Mouse (Mus musculus) stomach, embryonic 15.5 days (tissue): Measurements from ENCODE around the gene Pdpk1. TPM values are rescaled to one million over a fixed set of nuclear protein-coding genes. Genes with fewer than 3 reads are reported as not detected.
"Not testable (repeated sequence)": the region's sequence is repeated elsewhere in the genome, so short reads cannot be mapped to it uniquely, and the experiment has no call there.

Source experiments
- ATAC-seq: fragments of 200-750 bp; cut with Nextera tagmentation; 2 replicates; pipeline ENCODE4 v1.8.0; 2017; ENCODE audit warnings: low read depth, moderate number of reproducible peaks, moderate TSS enrichment; ENCODE audit not compliant: insufficient read depth, low FRiP score
- H3K27ac ChIP-seq: fragments of 300-500 bp; sonication (generic); 2 replicates; pipeline ENCODE4 v1.5.1; 2015; ENCODE audit warnings: mild to moderate bottlenecking, inconsistent platforms
- H3K27me3 ChIP-seq: fragments of 300-500 bp; sonication (generic); replicated peaks from 2 replicates; pipeline ENCODE4 v1.6.1; 2015; ENCODE audit warnings: inconsistent platforms
- H3K36me3 ChIP-seq: fragments of 300-500 bp; sonication (generic); 2 replicates; pipeline ENCODE4 v1.6.1; 2015; ENCODE audit warnings: inconsistent platforms
- H3K4me1 ChIP-seq: fragments of 300-500 bp; sonication (generic); 2 replicates; pipeline ENCODE4 v1.6.1; 2015; ENCODE audit warnings: inconsistent platforms
- H3K4me2 ChIP-seq: fragments of 300-500 bp; sonication (generic); 2 replicates; pipeline ENCODE4 v1.6.1; 2015; ENCODE audit warnings: mild to moderate bottlenecking, inconsistent platforms
- H3K4me3 ChIP-seq: fragments of 300-500 bp; sonication (generic); replicated peaks from 2 replicates; pipeline ENCODE4 v1.5.1; 2015; ENCODE audit warnings: inconsistent platforms
- H3K9ac ChIP-seq: fragments of 300-500 bp; sonication (generic); 2 replicates; pipeline ENCODE4 v1.6.1; 2015; ENCODE audit warnings: inconsistent platforms
- H3K9me3 ChIP-seq: fragments of 300-500 bp; sonication (generic); 2 replicates; pipeline ENCODE4 v1.6.1; 2016; ENCODE audit warnings: inconsistent platforms
- WGBS: fragments of 180-500 bp; shearing (Covaris S2); methylation state at CpG from one replicate; pipeline ENCODE4 v1.1.7; 2015; 5-methylcytosine and 5-hydroxymethylcytosine counted together
- polyA plus RNA-seq: library from polyadenylated mRNA; unstranded; fragments of >200 nt; fragmentation: Nextera tagmentation; extraction: Ambion mirVana; gene quantifications from 2 replicates; pipeline ENCODE4 v1.2.1, GENCODE M21; 2015

Gene Pdpk1
- polyA plus RNA-seq, 1 experiment from 2014 or later = 36.1 TPM

DNA sequence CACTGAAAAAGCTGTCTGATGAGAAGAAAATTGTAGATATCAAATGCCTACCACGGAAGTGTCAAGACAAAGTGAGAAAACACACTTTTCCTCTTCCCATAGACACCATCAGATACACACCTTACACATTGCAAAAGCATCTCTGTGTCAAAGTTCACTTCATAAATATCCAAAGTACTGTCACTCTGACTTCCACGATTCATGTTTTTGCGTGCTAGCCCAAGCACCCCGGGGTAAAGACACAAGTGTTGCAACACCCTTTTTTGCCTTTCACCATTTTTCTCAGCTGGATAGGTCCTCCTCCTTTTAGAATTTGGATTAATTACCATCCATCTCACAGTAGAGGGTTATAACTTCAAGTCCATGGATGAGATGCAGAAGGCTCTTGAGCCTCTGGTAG is 10.8 kb downstream of the Pdpk1 start:
- Histone ChIP-seq H3K4me1 (peaks cover 13% of the 10 kb centered on the region; the same call in 1 of the 2 replicates), H3K4me2 (peak overlapping the region; percentile 68), H3K4me3 (peak overlapping the region; percentile 87), H3K9me3 (no peaks in the 10 kb centered on the region), H3K9ac (no peak overlapping the region), H3K36me3 (no peaks in the 10 kb centered on the region), H3K27ac (no peak overlapping the region), H3K27me3 (no peaks in the 10 kb centered on the region)
- ATAC-seq = no peak
- WGBS = 79% methylated on average over 4 of the region's 4 CpGs

DNA sequence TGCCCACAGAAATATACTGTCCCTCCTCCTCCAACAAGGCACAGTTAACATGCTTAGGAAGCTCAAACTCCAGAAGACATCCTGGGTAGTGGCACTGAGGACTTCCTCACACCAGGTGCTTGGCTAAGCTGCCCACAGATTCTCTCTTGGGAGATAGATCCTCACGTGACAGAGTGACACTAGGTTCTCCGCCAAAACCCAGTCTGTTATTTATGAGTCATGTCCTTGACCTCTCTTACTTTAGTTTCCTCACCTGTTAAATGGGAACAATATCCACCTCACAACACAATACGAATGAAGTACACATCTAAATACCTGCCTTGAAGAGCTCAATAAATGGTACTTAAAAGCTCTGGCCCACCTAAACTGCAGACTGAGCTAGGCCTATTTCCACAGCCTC is 11.5 kb downstream of the Pdpk1 start:
- H3K27me3 ChIP-seq = no peaks in the 10 kb centered on the region
- peaks cover 13% of the 10 kb centered on the region; the same call in 1 of the 2 replicates for H3K4me1 ChIP-seq
- WGBS = 77% methylated on average over 3 of the region's 3 CpGs
- no peak overlapping the region for H3K4me3 ChIP-seq
- H3K9ac ChIP-seq = no peak overlapping the region
- no peaks in the 10 kb centered on the region for H3K9me3 ChIP-seq
- H3K27ac ChIP-seq = no peak overlapping the region
- no peak for ATAC-seq
- H3K4me2 ChIP-seq = no peak overlapping the region
- H3K36me3 ChIP-seq = no peaks in the 10 kb centered on the region

DNA sequence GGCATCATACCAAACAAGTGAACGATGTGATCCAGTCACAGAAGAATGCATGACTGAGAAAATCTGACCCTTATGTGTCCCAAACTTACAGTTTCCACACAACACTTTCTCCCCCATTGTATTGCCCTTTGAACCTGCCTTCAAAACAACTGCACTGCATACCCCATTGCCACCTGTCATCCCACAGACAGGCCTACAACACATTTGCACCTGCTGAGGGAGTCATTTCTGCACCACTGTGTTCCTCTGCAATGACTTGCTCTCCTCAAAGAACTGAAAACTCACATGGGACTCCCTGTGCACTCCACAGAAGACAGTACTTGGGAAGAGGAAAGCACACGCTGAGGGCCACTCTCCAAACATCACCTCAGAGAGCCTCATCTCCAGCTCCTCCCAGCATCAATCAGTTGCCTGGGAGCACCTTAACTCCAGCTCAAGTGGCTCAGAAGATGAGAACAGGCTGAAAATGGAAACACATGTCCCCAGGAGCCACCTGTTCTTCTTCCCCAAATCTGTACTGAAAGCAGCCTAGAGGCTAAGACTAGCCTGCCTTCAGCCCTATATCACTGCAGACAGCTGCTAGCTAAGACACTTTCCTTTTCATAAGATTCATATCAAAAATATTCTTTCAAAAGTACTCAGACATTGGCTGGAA is 13.4 kb downstream of the Pdpk1 start:
- Histone ChIP-seq H3K4me3 (no peak overlapping the region), H3K27me3 (no peaks in the 10 kb centered on the region), H3K4me1 (peaks cover 13% of the 10 kb centered on the region; the same call in 1 of the 2 replicates), H3K27ac (no peak overlapping the region), H3K4me2 (no peak overlapping the region), H3K9me3 (no peaks in the 10 kb centered on the region), H3K9ac (no peak overlapping the region), H3K36me3 (no peaks in the 10 kb centered on the region)
- no peak for ATAC-seq
- 73% methylated on average over 2 of the region's 2 CpGs for WGBS

DNA sequence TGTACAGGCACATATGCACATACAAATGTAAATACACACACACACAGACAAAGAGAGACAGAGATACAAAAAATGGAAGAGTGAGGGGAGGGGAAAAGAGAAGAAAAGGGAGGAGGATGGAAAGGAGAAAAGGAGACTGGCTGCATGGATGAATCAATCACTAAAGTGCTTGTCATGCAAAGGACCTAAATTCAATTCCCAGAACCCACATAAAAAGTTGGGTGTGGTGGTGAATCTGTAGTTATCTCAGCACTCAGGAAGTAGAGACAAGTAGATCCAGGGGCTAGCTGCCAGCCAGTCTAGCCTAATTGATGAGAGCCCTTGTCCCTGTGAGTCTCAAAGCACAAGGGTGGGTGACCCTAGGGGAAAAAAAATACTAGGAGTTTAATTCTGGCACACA is 16.7 kb downstream of the Pdpk1 start:
- no peaks in the 10 kb centered on the region for H3K9me3 ChIP-seq
- H3K9ac ChIP-seq = no peak overlapping the region
- 0 out of 2 replicates have a peak, but pooled peaks cover 5% of the 10 kb centered on the region for H3K4me1 ChIP-seq
- H3K4me2 ChIP-seq = no peak overlapping the region
- H3K4me3 ChIP-seq = no peak overlapping the region
- no peak overlapping the region for H3K27ac ChIP-seq
- no peak for ATAC-seq
- H3K27me3 ChIP-seq = no peaks in the 10 kb centered on the region
- H3K36me3 ChIP-seq = no peaks in the 10 kb centered on the region

DNA sequence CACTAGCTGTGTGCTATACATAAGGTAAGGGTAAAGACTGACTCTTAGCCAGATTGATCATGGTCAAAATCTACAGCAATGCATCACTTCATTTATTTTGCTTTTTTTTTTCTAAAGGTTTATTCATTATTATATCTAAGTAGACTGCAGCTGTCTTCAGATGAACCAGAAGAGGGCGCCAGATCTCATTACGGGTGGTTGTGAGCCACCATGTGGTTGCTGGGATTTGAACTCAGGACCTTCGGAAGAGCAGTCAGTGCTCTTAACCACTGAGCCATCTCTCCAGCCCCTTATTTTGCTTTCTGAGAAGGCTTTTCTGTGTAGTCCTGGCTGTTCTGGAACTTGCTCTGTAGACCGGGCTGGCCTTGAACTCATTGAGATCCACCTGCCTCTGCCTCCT is 17.8 kb downstream of the Pdpk1 start:
- not testable (repeated sequence) for H3K27ac ChIP-seq, H3K9me3 ChIP-seq, H3K4me2 ChIP-seq, H3K27me3 ChIP-seq, H3K4me1 ChIP-seq, H3K4me3 ChIP-seq, H3K36me3 ChIP-seq, ATAC-seq, H3K9ac ChIP-seq
- WGBS = 90% methylated on average over 4 of the region's 4 CpGs

DNA sequence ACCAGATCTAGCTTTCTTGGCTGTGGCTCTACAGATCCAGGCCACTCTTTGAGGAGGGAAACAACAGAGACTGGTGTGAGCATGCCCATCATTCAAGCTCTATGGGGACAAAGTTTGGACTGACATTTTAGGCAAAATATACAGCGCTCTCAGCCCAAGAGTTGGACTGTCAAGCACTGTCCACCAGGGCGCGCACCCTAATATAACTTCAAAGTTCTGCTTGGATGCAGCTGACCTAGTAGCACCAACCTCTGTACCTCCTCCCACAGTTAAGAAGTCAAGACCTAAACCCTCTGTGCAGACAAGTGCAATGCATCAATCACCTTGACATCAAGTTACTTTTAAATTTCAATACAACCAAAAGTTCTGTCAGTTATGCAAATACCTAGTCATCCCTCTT is 19.2 kb downstream of the Pdpk1 start:
- ATAC-seq = no peak
- 91% methylated on average over 3 of the region's 3 CpGs for WGBS
- H3K27ac ChIP-seq = no peak overlapping the region
- no peaks in the 10 kb centered on the region for H3K27me3 ChIP-seq
- no peaks in the 10 kb centered on the region for H3K9me3 ChIP-seq
- no peak overlapping the region for H3K9ac ChIP-seq
- no peak overlapping the region for H3K4me3 ChIP-seq
- H3K4me1 ChIP-seq = no peaks in the 10 kb centered on the region
- H3K4me2 ChIP-seq = no peak overlapping the region
- H3K36me3 ChIP-seq = no peaks in the 10 kb centered on the region

DNA sequence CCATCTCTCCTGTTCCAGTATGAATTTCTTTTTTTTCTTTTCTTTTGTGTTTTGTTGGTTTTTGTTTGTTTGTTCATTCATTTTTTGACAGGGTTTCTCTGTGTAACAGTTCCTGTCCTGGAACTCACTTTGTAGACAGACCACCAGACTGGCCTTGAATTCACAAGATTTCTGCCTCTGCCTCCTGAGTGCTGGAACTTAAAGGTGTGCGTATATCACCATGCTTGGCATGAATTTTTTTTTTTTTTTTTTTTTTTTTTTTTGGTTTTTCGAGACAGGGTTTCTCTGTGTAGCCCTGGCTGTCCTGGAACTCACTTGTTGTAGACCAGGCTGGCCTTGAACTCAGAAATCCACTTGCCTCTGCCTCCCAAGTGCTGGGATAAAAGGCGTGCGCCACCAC is 21.5 kb downstream of the Pdpk1 start:
- H3K36me3 ChIP-seq, H3K9ac ChIP-seq, H3K27ac ChIP-seq, H3K27me3 ChIP-seq, H3K4me1 ChIP-seq, H3K4me2 ChIP-seq, H3K9me3 ChIP-seq, H3K4me3 ChIP-seq, ATAC-seq: not testable (repeated sequence)
- WGBS = 81% methylated on average over 4 of the region's 4 CpGs

DNA sequence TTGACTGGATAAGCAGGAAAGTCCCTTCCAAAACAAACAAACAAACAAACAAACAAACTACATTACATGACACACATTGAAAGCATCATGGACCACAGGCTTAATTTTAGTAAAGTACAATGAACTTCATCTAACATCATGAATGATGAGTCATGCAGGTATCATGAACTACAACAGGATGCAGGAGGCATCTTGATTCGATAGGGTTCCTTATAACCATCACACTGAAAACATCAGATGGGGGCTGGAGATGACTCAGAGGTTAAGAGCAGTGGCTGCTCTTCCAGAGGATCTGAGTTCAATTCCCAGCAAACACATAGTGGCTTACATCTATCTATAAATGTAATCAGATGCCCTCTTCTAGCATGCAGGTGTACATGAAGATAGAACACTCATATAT is 23.1 kb downstream of the Pdpk1 start:
- no peaks in the 10 kb centered on the region for H3K27me3 ChIP-seq
- no peaks in the 10 kb centered on the region for H3K4me1 ChIP-seq
- 80% methylated on average over 1 of the region's 1 CpGs for WGBS
- H3K36me3 ChIP-seq = no peaks in the 10 kb centered on the region
- no peak overlapping the region for H3K4me2 ChIP-seq
- ATAC-seq = no peak
- H3K4me3 ChIP-seq = no peak overlapping the region
- no peaks in the 10 kb centered on the region for H3K9me3 ChIP-seq
- H3K27ac ChIP-seq = no peak overlapping the region
- no peak overlapping the region for H3K9ac ChIP-seq

DNA sequence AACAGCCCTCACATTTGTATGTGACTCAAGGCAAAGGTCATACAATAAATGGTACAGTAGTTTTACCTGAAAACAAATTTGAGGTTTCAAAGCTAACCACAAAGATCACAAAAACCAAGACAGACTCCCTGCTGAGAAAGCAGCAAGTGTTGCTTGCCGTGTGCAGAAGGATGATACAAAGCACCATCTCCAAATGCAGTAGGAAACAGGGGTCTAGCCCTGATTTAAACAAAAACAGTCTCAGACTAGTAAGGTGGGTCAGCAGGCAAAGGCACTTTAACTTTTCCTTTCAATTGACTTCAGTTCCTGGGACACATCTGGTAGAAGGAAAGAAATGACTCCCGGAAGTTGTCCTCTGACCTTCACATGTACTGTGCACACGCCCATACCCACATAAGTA is 23.9 kb downstream of the Pdpk1 start:
- H3K4me1 ChIP-seq = no peaks in the 10 kb centered on the region
- no peaks in the 10 kb centered on the region for H3K9me3 ChIP-seq
- 68% methylated on average over 3 of the region's 3 CpGs for WGBS
- no peaks in the 10 kb centered on the region for H3K27me3 ChIP-seq
- ATAC-seq = no peak
- H3K9ac ChIP-seq = no peak overlapping the region
- H3K4me2 ChIP-seq = no peak overlapping the region
- H3K27ac ChIP-seq = no peak overlapping the region
- no peak overlapping the region for H3K4me3 ChIP-seq
- no peaks in the 10 kb centered on the region for H3K36me3 ChIP-seq

DNA sequence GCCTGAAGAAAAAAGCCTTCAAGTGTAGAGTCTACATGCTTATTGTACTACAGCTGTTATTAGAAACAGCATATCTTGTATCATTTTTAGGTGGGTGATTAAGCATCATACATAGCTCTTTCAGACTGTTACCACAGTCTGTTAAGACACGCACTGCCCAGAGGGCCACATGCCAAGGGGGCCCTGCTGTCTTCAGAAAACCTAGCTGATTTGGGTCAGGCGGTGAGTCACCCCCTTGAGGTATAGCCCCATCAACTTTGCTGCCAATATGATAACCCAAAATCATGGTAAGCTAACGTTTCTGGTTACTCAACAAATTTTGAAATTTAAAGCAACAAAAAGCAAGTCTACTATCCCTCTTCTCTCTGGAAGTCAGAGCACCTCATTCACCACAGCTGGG is 31.3 kb downstream of the Pdpk1 start:
- 83% methylated on average over 3 of the region's 3 CpGs for WGBS
- Histone ChIP-seq H3K27ac (no peak overlapping the region), H3K9ac (no peak overlapping the region), H3K4me1 (no peaks in the 10 kb centered on the region), H3K4me2 (no peak overlapping the region), H3K9me3 (no peaks in the 10 kb centered on the region), H3K36me3 (no peaks in the 10 kb centered on the region), H3K4me3 (no peak overlapping the region), H3K27me3 (no peaks in the 10 kb centered on the region)
- ATAC-seq = no peak

DNA sequence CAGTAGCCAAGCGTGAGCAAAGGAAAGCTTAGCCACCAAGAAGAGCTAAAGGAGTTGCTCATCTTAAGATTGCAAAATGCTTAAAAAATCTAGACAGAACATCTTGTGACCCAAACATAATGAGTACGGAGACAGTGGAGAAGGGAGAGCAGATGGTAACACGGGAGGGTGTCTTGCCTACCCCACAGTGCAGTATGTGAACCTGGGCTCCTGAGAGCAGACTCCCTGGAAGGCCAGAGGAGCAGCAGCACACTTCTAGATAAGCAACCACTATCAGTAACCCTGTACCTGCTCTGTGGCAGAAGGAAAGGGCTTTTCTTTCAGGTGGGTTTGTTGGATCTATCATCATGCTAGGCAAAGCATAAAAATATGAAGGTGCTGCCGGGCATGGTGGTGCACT is 37.7 kb downstream of the Pdpk1 start:
- peaks cover 10% of the 10 kb centered on the region; the same call in 1 of the 2 replicates for H3K36me3 ChIP-seq
- ATAC-seq = no peak
- H3K27me3 ChIP-seq = no peaks in the 10 kb centered on the region
- H3K9me3 ChIP-seq = no peaks in the 10 kb centered on the region
- H3K9ac ChIP-seq = no peak overlapping the region
- no peak overlapping the region for H3K4me3 ChIP-seq
- H3K27ac ChIP-seq = no peak overlapping the region
- no peaks in the 10 kb centered on the region for H3K4me1 ChIP-seq
- WGBS = 71% methylated on average over 4 of the region's 4 CpGs
- H3K4me2 ChIP-seq = no peak overlapping the region

DNA sequence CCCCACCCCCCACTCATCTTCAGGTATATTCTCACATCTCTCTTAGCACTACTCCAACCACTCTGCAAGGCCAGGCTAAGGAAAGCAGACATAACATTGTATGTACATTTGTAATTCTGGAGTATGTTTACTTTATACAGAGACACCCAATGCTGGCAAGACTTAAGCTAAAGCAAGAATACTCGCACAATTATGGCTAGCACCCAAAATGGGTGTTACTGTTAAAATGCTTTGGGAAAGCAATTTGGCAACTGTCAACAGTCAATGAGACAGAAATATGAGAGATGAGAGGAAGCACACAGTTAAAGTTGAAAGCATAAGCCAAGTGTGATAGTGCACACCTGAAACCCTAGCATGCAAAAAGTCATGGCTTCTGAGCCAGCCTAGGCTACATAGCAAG is 39.5 kb downstream of the Pdpk1 start:
- peaks cover 13% of the 10 kb centered on the region; the same call in 1 of the 2 replicates for H3K36me3 ChIP-seq
- no peak overlapping the region for H3K9ac ChIP-seq
- H3K9me3 ChIP-seq = no peaks in the 10 kb centered on the region
- ATAC-seq = no peak
- no peaks in the 10 kb centered on the region for H3K4me1 ChIP-seq
- WGBS = 52% methylated on average over 1 of the region's 1 CpGs
- no peak overlapping the region for H3K4me3 ChIP-seq
- H3K27ac ChIP-seq = no peak overlapping the region
- H3K4me2 ChIP-seq = no peak overlapping the region
- no peaks in the 10 kb centered on the region for H3K27me3 ChIP-seq

DNA sequence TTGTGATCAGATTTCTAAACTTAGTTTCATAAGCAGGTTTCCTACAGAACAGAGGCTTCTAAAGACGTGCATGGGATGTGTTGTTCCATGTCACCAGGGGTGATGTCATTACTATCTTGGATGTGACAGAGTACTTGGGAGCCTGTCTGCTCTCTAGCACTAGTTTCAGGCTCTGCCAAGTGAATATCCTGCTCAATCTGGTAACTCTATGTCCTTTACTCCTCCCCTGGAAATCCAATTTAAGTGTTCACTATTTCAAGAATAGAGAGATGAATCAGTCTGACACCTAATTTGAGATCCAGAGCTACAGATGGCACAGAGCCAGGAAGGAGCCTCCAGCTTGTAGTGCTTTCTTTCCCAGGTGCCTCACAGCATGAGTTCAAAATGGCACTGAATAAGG is 41.8 kb downstream of the Pdpk1 start:
- WGBS = 77% methylated on average over 1 of the region's 1 CpGs
- peaks cover 23% of the 10 kb centered on the region for H3K36me3 ChIP-seq
- no peak for ATAC-seq
- no peak overlapping the region for H3K4me2 ChIP-seq
- no peak overlapping the region for H3K4me3 ChIP-seq
- no peak overlapping the region for H3K27ac ChIP-seq
- no peaks in the 10 kb centered on the region for H3K9me3 ChIP-seq
- no peaks in the 10 kb centered on the region for H3K4me1 ChIP-seq
- H3K27me3 ChIP-seq = no peaks in the 10 kb centered on the region
- no peak overlapping the region for H3K9ac ChIP-seq
